Mouse (Mus musculus): ENCODE measurements around the gene Tbc1d2b. TPM values are rescaled to one million over a fixed set of nuclear protein-coding genes. Genes with fewer than 3 reads are reported as not detected.

Gene Tbc1d2b
- polyA plus RNA-seq, 1 experiment from 2014 or later, result 22.7 TPM

- 77% methylated on average over 5 of the region's 5 CpGs for WGBS
- Histone ChIP-seq H3K4me3 (no peak overlapping the region), H3K4me1 (no peaks in the 10 kb centered on the region), H3K9me3 (no peaks in the 10 kb centered on the region), H3K9ac (no peak overlapping the region), H3K4me2 (no peak overlapping the region), H3K27ac (no peak overlapping the region), H3K27me3 (no peaks in the 10 kb centered on the region), H3K36me3 (peaks cover 19% of the 10 kb centered on the region)
- ATAC-seq (ENCODE audit: borderline replicate concordance, extremely low read depth, low FRiP score, low TSS enrichment), result peak; percentile 43; the same call in 1 of the 2 replicates
Observed at GRCm38 (mm10) chr9:90250141-90250775, 20.3 kb downstream of the Tbc1d2b start.

- 94% methylated on average over 2 of the region's 2 CpGs for WGBS
- Histone ChIP-seq H3K4me3 (no peak overlapping the region), H3K9ac (no peak overlapping the region), H3K4me1 (no peaks in the 10 kb centered on the region), H3K36me3 (peaks cover 19% of the 10 kb centered on the region), H3K9me3 (no peaks in the 10 kb centered on the region), H3K27ac (no peak overlapping the region), H3K27me3 (no peaks in the 10 kb centered on the region), H3K4me2 (no peak overlapping the region)
- ATAC-seq (ENCODE audit: borderline replicate concordance, extremely low read depth, low FRiP score, low TSS enrichment), result no peak
Observed at GRCm38 (mm10) chr9:90249036-90249435, 21.6 kb downstream of the Tbc1d2b start.

GRCm38 (mm10) chr9:90248326-90248725, 22.3 kb downstream of the Tbc1d2b start:
- H3K9ac ChIP-seq, result no peak overlapping the region
- no peak overlapping the region for H3K4me3 ChIP-seq
- H3K4me2 ChIP-seq, result no peak overlapping the region
- H3K9me3 ChIP-seq, result no peaks in the 10 kb centered on the region
- H3K36me3 ChIP-seq, result peaks cover 19% of the 10 kb centered on the region
- no peak overlapping the region for H3K27ac ChIP-seq
- WGBS, result 81% methylated on average over 7 of the region's 7 CpGs
- no peak for ATAC-seq (ENCODE audit: borderline replicate concordance, extremely low read depth, low FRiP score, low TSS enrichment)
- H3K27me3 ChIP-seq, result no peaks in the 10 kb centered on the region
- H3K4me1 ChIP-seq, result no peaks in the 10 kb centered on the region

GRCm38 (mm10) chr9:90247316-90247715, 23.3 kb downstream of the Tbc1d2b start:
- no peak overlapping the region for H3K4me2 ChIP-seq
- H3K9ac ChIP-seq, result no peak overlapping the region
- no peak for ATAC-seq (ENCODE audit: borderline replicate concordance, extremely low read depth, low FRiP score, low TSS enrichment)
- peaks cover 19% of the 10 kb centered on the region for H3K36me3 ChIP-seq
- H3K27ac ChIP-seq, result no peak overlapping the region; the same call in 1 of the 2 replicates
- H3K9me3 ChIP-seq, result no peaks in the 10 kb centered on the region
- H3K4me3 ChIP-seq, result no peak overlapping the region
- H3K27me3 ChIP-seq, result no peaks in the 10 kb centered on the region
- 43% methylated on average over 7 of the region's 7 CpGs for WGBS
- 0 out of 2 replicates have a peak, but pooled peaks cover 6% of the 10 kb centered on the region for H3K4me1 ChIP-seq

- H3K9me3 ChIP-seq, result no peaks in the 10 kb centered on the region
- no peak overlapping the region for H3K4me3 ChIP-seq
- H3K27me3 ChIP-seq, result no peaks in the 10 kb centered on the region
- no peak overlapping the region for H3K9ac ChIP-seq
- 91% methylated on average over 5 of the region's 5 CpGs for WGBS
- no peak overlapping the region for H3K27ac ChIP-seq
- 0 out of 2 replicates have a peak, but pooled peaks cover 7% of the 10 kb centered on the region for H3K4me1 ChIP-seq
- H3K36me3 ChIP-seq, result peaks cover 20% of the 10 kb centered on the region; the same call in 1 of the 2 replicates
- H3K4me2 ChIP-seq, result no peak overlapping the region
- ATAC-seq (ENCODE audit: borderline replicate concordance, extremely low read depth, low FRiP score, low TSS enrichment), result no peak
Observed at GRCm38 (mm10) chr9:90245781-90246180, 24.8 kb downstream of the Tbc1d2b start.

GRCm38 (mm10) chr9:90245206-90245605, 25.4 kb downstream of the Tbc1d2b start:
- Histone ChIP-seq H3K4me2 (no peak overlapping the region), H3K4me3 (no peak overlapping the region), H3K9ac (no peak overlapping the region), H3K9me3 (no peaks in the 10 kb centered on the region), H3K27ac (no peak overlapping the region), H3K36me3 (peaks cover 25% of the 10 kb centered on the region; the same call in 1 of the 2 replicates), H3K4me1 (0 out of 2 replicates have a peak, but pooled peaks cover 7% of the 10 kb centered on the region), H3K27me3 (no peaks in the 10 kb centered on the region)
- 80% methylated on average over 6 of the region's 6 CpGs for WGBS
- no peak for ATAC-seq (ENCODE audit: borderline replicate concordance, extremely low read depth, low FRiP score, low TSS enrichment)

GRCm38 (mm10) chr9:90244301-90245151, 26.1 kb downstream of the Tbc1d2b start:
- H3K9me3 ChIP-seq, result no peaks in the 10 kb centered on the region
- H3K4me1 ChIP-seq, result 0 out of 2 replicates have a peak, but pooled peaks cover 7% of the 10 kb centered on the region
- no peaks in the 10 kb centered on the region for H3K27me3 ChIP-seq
- WGBS, result 80% methylated on average over 15 of the region's 15 CpGs
- no peak for ATAC-seq (ENCODE audit: borderline replicate concordance, extremely low read depth, low FRiP score, low TSS enrichment)
- no peak overlapping the region for H3K4me3 ChIP-seq
- no peak overlapping the region for H3K9ac ChIP-seq
- H3K4me2 ChIP-seq, result no peak overlapping the region
- peaks cover 31% of the 10 kb centered on the region; the same call in 1 of the 2 replicates for H3K36me3 ChIP-seq
- H3K27ac ChIP-seq, result no peak overlapping the region

- peak; percentile 41; the same call in 1 of the 2 replicates for ATAC-seq (ENCODE audit: borderline replicate concordance, extremely low read depth, low FRiP score, low TSS enrichment)
- WGBS, result 69% methylated on average over 7 of the region's 7 CpGs
Observed at GRCm38 (mm10) chr9:90242855-90243254, 27.7 kb downstream of the Tbc1d2b start.

GRCm38 (mm10) chr9:90242291-90242690, 28.3 kb downstream of the Tbc1d2b start:
- H3K36me3 ChIP-seq, result peaks cover 31% of the 10 kb centered on the region; the same call in 1 of the 2 replicates
- H3K9ac ChIP-seq, result no peak overlapping the region
- H3K4me3 ChIP-seq, result no peak overlapping the region
- no peaks in the 10 kb centered on the region for H3K27me3 ChIP-seq
- H3K4me1 ChIP-seq, result peaks cover 12% of the 10 kb centered on the region
- H3K27ac ChIP-seq, result peak overlapping the region; percentile 8; the same call in 1 of the 2 replicates
- H3K4me2 ChIP-seq, result no peak overlapping the region
- ATAC-seq (ENCODE audit: borderline replicate concordance, extremely low read depth, low FRiP score, low TSS enrichment), result no peak
- WGBS, result 82% methylated on average over 6 of the region's 6 CpGs
- no peaks in the 10 kb centered on the region for H3K9me3 ChIP-seq

More at GRCm38 (mm10) chr9:90242855-90243254, 27.7 kb downstream of the Tbc1d2b start:
- Histone ChIP-seq H3K27me3 (no peaks in the 10 kb centered on the region), H3K36me3 (peaks cover 31% of the 10 kb centered on the region; the same call in 1 of the 2 replicates), H3K4me3 (no peak overlapping the region), H3K4me1 (peaks cover 10% of the 10 kb centered on the region), H3K4me2 (no peak overlapping the region), H3K9ac (no peak overlapping the region), H3K9me3 (no peaks in the 10 kb centered on the region), H3K27ac (no peak overlapping the region)

- ATAC-seq (ENCODE audit: borderline replicate concordance, extremely low read depth, low FRiP score, low TSS enrichment), result no peak
- H3K4me3 ChIP-seq, result no peak overlapping the region
- peaks cover 12% of the 10 kb centered on the region for H3K4me1 ChIP-seq
- H3K4me2 ChIP-seq, result no peak overlapping the region
- 67% methylated on average over 7 of the region's 7 CpGs for WGBS
- peaks cover 30% of the 10 kb centered on the region; the same call in 1 of the 2 replicates for H3K36me3 ChIP-seq
- no peak overlapping the region for H3K27ac ChIP-seq
- no peak overlapping the region for H3K9ac ChIP-seq
- H3K27me3 ChIP-seq, result no peaks in the 10 kb centered on the region
- no peaks in the 10 kb centered on the region for H3K9me3 ChIP-seq
Observed at GRCm38 (mm10) chr9:90241618-90242017, 29.0 kb downstream of the Tbc1d2b start.

- no peak overlapping the region for H3K9ac ChIP-seq
- H3K4me3 ChIP-seq, result no peak overlapping the region
- no peaks in the 10 kb centered on the region for H3K27me3 ChIP-seq
- H3K27ac ChIP-seq, result no peak overlapping the region
- WGBS, result 75% methylated on average over 6 of the region's 6 CpGs
- ATAC-seq (ENCODE audit: borderline replicate concordance, extremely low read depth, low FRiP score, low TSS enrichment), result no peak
- H3K4me1 ChIP-seq, result peaks cover 12% of the 10 kb centered on the region
- no peak overlapping the region for H3K4me2 ChIP-seq
- peaks cover 24% of the 10 kb centered on the region; the same call in 1 of the 2 replicates for H3K36me3 ChIP-seq
- no peaks in the 10 kb centered on the region for H3K9me3 ChIP-seq
Observed at GRCm38 (mm10) chr9:90241041-90241440, 29.6 kb downstream of the Tbc1d2b start.

GRCm38 (mm10) chr9:90240560-90240959, 30.0 kb downstream of the Tbc1d2b start:
- no peak overlapping the region for H3K27ac ChIP-seq
- peaks cover 15% of the 10 kb centered on the region for H3K4me1 ChIP-seq
- no peak overlapping the region for H3K4me3 ChIP-seq
- H3K4me2 ChIP-seq, result no peak overlapping the region
- no peaks in the 10 kb centered on the region for H3K27me3 ChIP-seq
- 81% methylated on average over 4 of the region's 4 CpGs for WGBS
- ATAC-seq (ENCODE audit: borderline replicate concordance, extremely low read depth, low FRiP score, low TSS enrichment), result no peak
- H3K9ac ChIP-seq, result no peak overlapping the region
- peaks cover 21% of the 10 kb centered on the region; the same call in 1 of the 2 replicates for H3K36me3 ChIP-seq
- H3K9me3 ChIP-seq, result no peaks in the 10 kb centered on the region
